Mouse (Mus musculus) A20 (cell line): ENCODE results near the gene Tbc1d10b.

Experiments
- DNase-seq: peaks from one replicate; pipeline ENCODE4 v3.0.0-alpha.2; 2011; ENCODE audit warnings: low read depth, low spot score

The Tbc1d10b gene

DNA sequence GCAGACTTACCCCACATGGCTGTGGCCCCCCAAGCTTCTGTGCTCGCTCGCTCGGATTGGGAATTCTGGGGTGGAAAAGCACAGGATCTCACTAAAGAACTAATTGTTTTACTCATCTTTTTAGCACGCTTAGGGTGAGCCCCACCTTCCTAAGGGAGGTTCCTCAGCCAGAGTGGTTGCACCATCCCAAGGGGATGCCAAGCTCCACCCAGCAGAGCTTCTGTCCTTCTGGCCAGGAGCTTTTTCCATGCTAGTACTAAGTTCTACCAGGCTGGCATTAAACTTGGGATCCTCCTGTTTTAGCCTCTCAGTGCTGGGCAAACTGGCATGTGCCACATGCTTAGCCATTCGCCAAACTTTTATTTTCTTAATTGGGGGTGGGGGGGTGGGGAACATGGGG is 45.7 kb downstream of the Tbc1d10b start:
- no peak for DNase-seq

DNA sequence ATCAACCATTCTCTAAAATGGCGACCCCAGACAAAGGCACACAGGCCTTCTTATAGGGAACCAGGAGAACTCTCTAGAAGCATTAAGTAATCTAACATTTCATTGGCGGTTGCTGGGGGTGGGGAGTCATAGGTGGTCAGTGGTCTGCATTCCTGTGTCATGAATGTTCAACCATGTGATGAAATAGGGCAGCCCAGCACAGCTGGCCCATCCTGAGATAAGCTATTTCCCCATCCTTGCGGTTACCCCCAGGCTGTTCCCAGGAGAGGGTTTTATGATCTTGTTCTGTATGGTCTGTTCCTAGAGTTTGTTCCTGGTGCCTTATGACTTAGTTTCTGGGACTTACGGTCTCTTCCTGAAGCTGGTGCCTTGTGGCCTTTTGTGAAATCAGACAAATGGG is 50.7 kb downstream of the Tbc1d10b start:
- no peak for DNase-seq

DNA sequence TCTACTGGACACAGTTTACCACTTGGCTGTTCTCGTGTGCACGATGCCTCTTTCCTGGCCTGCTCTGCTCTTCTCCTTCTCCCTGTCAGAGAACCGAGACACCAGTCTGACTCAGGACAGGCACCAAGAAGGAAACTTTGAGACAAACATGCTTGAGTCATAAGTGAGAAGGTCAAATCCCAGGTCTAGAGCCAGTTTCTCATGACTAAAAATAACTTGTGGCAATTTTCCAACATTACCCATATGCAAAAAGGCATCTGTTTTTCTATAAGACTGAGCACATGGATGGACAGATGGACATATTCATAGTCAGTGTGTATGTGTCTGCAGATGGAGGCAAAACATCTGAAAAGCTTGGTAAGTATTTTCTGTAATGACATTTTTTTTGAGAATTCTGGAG is 54.8 kb downstream of the Tbc1d10b start:
- no peak for DNase-seq

DNA sequence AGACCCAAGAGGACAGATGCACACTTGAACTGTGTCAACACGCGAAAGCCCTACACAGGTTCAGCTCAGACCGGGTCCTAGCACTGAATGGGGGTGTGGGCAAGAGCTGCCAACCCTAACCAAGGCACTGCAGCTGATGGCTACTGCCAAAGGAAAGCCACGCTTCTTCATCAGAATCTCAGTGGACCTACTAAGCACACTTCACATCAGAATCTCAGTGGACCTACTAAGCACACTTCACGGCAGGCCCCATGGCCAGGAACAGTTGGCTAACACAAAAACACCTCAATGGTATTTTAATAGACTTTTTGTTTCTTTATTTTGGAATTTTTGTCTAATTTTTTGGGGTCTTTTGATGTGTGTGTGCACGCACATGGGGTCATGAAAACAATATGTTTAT is 55.8 kb downstream of the Tbc1d10b start:
- DNase-seq = no peak

DNA sequence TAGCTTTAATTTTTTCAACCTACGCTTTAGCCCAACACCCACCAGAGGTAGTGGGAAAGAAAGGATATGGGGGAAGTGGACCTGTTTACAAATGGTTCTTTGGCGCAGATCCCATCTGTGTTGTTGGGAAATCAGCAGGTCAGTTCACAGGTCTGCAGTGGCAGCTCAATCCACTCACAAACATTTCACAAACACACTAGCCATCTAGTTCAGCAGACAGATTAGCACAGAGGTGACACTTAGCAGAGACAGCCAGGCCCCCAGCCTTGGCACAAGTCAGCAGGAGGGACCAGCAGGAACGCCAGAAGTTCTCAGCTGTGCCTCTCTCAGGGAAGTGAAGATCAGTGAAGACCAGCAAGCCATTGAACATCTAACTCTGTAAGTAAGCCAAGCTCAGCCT is 60.4 kb downstream of the Tbc1d10b start:
- DNase-seq = no peak
